8 mouse cellular contexts compared by ENCODE assay signal in genomic region chr13:41134901-41135300, GRCm38 (mm10). TPM values are rescaled to one million over a fixed set of nuclear protein-coding genes. Genes with fewer than 3 reads are reported as not detected.
A peak's percentile ranks its signal among the peaks of the same experiment; 100 is the strongest.
DNase-seq lines count a peak whose midpoint lies in the region; ATAC-seq and TF ChIP-seq lines count a peak whose summit lies in the region.

No protein-coding gene starts in this region.

- H3K4me2 ChIP-seq in hindbrain, embryonic 11.5 days (replicated peaks; ENCODE audit: low read depth, low read length): no peak overlapping the region
- no peak overlapping the region for H3K4me2 ChIP-seq in hindbrain, embryonic 16.5 days (ENCODE audit: low read length)

- TF ChIP-seq CTCF in thymus, adult 2 months (IDR thresholded peaks at IDR 0.05; ENCODE audit: borderline replicate concordance, control insufficient read depth, extremely low read depth, insufficient read depth, low read length, poor library complexity): no peak

- H3K9ac ChIP-seq in hindbrain, embryonic 11.5 days (ENCODE audit: low read depth, low read length): no peak overlapping the region
- H3K9ac ChIP-seq in hindbrain, embryonic 16.5 days (ENCODE audit: low read depth, low read length): no peak overlapping the region

- H3K27ac ChIP-seq in hindbrain, embryonic 11.5 days (ENCODE audit: low read depth, low read length): no peak overlapping the region
- H3K27ac ChIP-seq in hindbrain, embryonic 16.5 days (ENCODE audit: low read depth, low read length): no peak overlapping the region
- H3K27ac ChIP-seq in thymus, adult 2 months (ENCODE audit: control insufficient read depth, insufficient read depth, low read length): no peak overlapping the region

- no peaks in the 10 kb centered on the region for H3K27me3 ChIP-seq in hindbrain, embryonic 11.5 days (ENCODE audit: control insufficient read depth, insufficient read depth, low read length)
- no peaks in the 10 kb centered on the region for H3K27me3 ChIP-seq in hindbrain, embryonic 16.5 days (replicated peaks; ENCODE audit: control insufficient read depth, insufficient read depth, low read length)
- H3K27me3 ChIP-seq in thymus, adult 2 months (ENCODE audit: control insufficient read depth, insufficient read depth, low read length): no peaks in the 10 kb centered on the region

- DNase-seq in hindbrain, embryonic 11.5 days (ENCODE audit: low spot score): peak; percentile 89
- peak; percentile 51 for DNase-seq in Muller cell, postnatal 12 days (ENCODE audit: inconsistent ontology term)
- peak; percentile 35 for DNase-seq in cerebellum, adult 8-10 months
- peak; percentile 38 for DNase-seq in heart, adult 8-10 months (ENCODE audit: low spot score)
- DNase-seq in left cerebral cortex, adult 18-20 months (ENCODE audit: low spot score in 2 of 2): peak; percentile 62 to 73
- peak; percentile 14 to 35 for DNase-seq in natural killer cell, adult 2 months (ENCODE audit: low spot score in 2 of 2)
- peak; percentile 51 for DNase-seq in thymus, adult 2 months

- no peaks in the 10 kb centered on the region for H3K4me1 ChIP-seq in hindbrain, embryonic 11.5 days (replicated peaks; ENCODE audit: control insufficient read depth, insufficient read depth, low read length)
- no peaks in the 10 kb centered on the region for H3K4me1 ChIP-seq in hindbrain, embryonic 16.5 days (ENCODE audit: control insufficient read depth, insufficient read depth, low read depth, low read length)
- no peaks in the 10 kb centered on the region; the same call in 1 of the 2 replicates for H3K4me1 ChIP-seq in thymus, adult 2 months (replicated peaks; ENCODE audit: control insufficient read depth, insufficient read depth, low read length)

- TF ChIP-seq POLR2A in thymus, adult 2 months (IDR thresholded peaks at IDR 0.05; ENCODE audit: control insufficient read depth, extremely low read depth, insufficient read depth, low read length, poor library complexity): no peak

- no peak overlapping the region for H3K4me3 ChIP-seq in hindbrain, embryonic 11.5 days (ENCODE audit: low read depth, low read length)
- H3K4me3 ChIP-seq in hindbrain, embryonic 16.5 days (ENCODE audit: low read length): no peak overlapping the region
- no peak overlapping the region for H3K4me3 ChIP-seq in thymus, adult 2 months (ENCODE audit: control insufficient read depth, insufficient read depth, low read length)

- H3K9me3 ChIP-seq in hindbrain, embryonic 11.5 days (ENCODE audit: control insufficient read depth, low read length): no peaks in the 10 kb centered on the region
- H3K9me3 ChIP-seq in hindbrain, embryonic 16.5 days (ENCODE audit: control insufficient read depth, low read length): no peaks in the 10 kb centered on the region

- H3K36me3 ChIP-seq in hindbrain, embryonic 11.5 days (ENCODE audit: control insufficient read depth, insufficient read depth, low read length): no peaks in the 10 kb centered on the region
- no peaks in the 10 kb centered on the region for H3K36me3 ChIP-seq in hindbrain, embryonic 16.5 days (ENCODE audit: control insufficient read depth, insufficient read depth, low read length)
- H3K36me3 ChIP-seq in thymus, adult 2 months (ENCODE audit: control insufficient read depth, insufficient read depth, low read length): no peaks in the 10 kb centered on the region

- ATAC-seq in hindbrain, embryonic 11.5 days (ENCODE audit: low FRiP score): no peak
- no peak for ATAC-seq in hindbrain, embryonic 16.5 days

- 10% methylated on average over 6 of the region's 6 CpGs for WGBS in hindbrain, embryonic 11.5 days
- WGBS in hindbrain, embryonic 16.5 days: 10% methylated on average over 6 of the region's 6 CpGs
- 9% methylated on average over 6 of the region's 6 CpGs for WGBS in thymus, adult 2 months

RNA-seq across cellular contexts. Expression of gene Sycp2l, which starts 20.8 kb away (rescaled TPM):
- polyA plus RNA-seq in hindbrain, embryonic 11.5 days (2014; fragmentation: Nextera tagmentation; extraction: Ambion mirVana): not detected in 2 replicates
- 0.09 TPM in 1 of 2 replicates, not detected in the other for polyA plus RNA-seq in hindbrain, embryonic 16.5 days (2015; fragmentation: Nextera tagmentation; extraction: Ambion mirVana)
- not detected for total RNA-seq in heart, adult 8-10 months (2022)
- total RNA-seq in left cerebral cortex, adult 18-20 months (2021): under 1 TPM in 1 of 2 experiments, not detected in 1; 0.28 TPM
- polyA plus RNA-seq in thymus, adult 2 months (2012; rRNA removed): 0.03 and 0.05 TPM in 2 replicates

RNA-seq across cellular contexts. Expression of gene Gcm2, which starts 24.1 kb away (rescaled TPM):
- polyA plus RNA-seq in hindbrain, embryonic 11.5 days (2014; fragmentation: Nextera tagmentation; extraction: Ambion mirVana): 0.14 TPM in 1 of 2 replicates, not detected in the other
- polyA plus RNA-seq in hindbrain, embryonic 16.5 days (2015; fragmentation: Nextera tagmentation; extraction: Ambion mirVana): not detected in 2 replicates
- not detected for total RNA-seq in heart, adult 8-10 months (2022)
- not detected for total RNA-seq in left cerebral cortex, adult 18-20 months (2021)
- polyA plus RNA-seq in thymus, adult 2 months (2012; rRNA removed): 0.08 and 0.23 TPM in 2 replicates

RNA-seq across cellular contexts. Expression of gene Mak, which starts 55.4 kb away (rescaled TPM):
- polyA plus RNA-seq in hindbrain, embryonic 11.5 days (2014; fragmentation: Nextera tagmentation; extraction: Ambion mirVana): 1.5 and 1.6 TPM in 2 replicates
- polyA plus RNA-seq in hindbrain, embryonic 16.5 days (2015; fragmentation: Nextera tagmentation; extraction: Ambion mirVana): 2.3 and 2.4 TPM in 2 replicates
- not detected for total RNA-seq in heart, adult 8-10 months (2022)
- total RNA-seq in left cerebral cortex, adult 18-20 months (2021): 1 to 10 TPM; 2.9 to 3.0 TPM
- 0.10 and 0.13 TPM in 2 replicates for polyA plus RNA-seq in thymus, adult 2 months (2012; rRNA removed)

Comparison
In these comparisons a context has a peak if more than half of its experiments do, and no peak if none do; other contexts are left out.
1. DNase-seq: peak in every context shown above with its lines; median percentile 89 in hindbrain, embryonic 11.5 days; 68 in left cerebral cortex, adult 18-20 months; 51 in Muller cell, postnatal 12 days; 51 in thymus, adult 2 months; 38 in heart, adult 8-10 months; 35 in cerebellum, adult 8-10 months; 24 in natural killer cell, adult 2 months.